Mouse (Mus musculus): ENCODE measurements around the gene Pclo. TPM values are rescaled to one million over a fixed set of nuclear protein-coding genes. Genes with fewer than 3 reads are reported as not detected.
A peak's percentile ranks its signal among the peaks of the same experiment; 100 is the strongest.

The Pclo gene
- polyA plus RNA-seq, 1 experiment from 2014 or later = 8.0 TPM

DNA sequence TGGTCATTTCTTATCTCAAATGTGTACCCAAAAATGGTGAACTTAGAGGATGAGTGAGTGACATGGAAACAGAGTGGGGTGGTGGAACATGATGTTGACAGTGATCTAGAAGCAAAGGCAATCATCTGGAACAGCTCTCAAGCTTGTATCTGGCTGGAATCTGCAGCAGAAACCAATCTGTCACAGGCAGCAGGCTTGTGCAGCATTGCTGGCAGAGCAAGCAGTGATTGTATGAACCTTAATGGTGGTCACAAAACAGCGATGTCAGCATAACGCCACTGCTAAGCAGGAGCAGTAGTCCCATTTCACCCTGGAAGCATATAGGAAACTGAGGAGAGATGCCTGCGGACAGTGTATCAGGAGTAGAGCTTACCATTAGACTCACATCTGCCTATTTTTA lies 76.8 kb downstream of the Pclo start:
- H3K9ac ChIP-seq (replicated peaks) = no peak overlapping the region
- ATAC-seq (replicated peaks) = no peak
- no peak overlapping the region for H3K27ac ChIP-seq (replicated peaks)
- H3K4me1 ChIP-seq = peaks cover 5% of the 10 kb centered on the region
- H3K9me3 ChIP-seq = no peaks in the 10 kb centered on the region
- no peaks in the 10 kb centered on the region for H3K27me3 ChIP-seq
- no peak overlapping the region for H3K4me2 ChIP-seq (replicated peaks)
- WGBS = 84% methylated on average over 3 of the region's 3 CpGs
- no peaks in the 10 kb centered on the region for H3K36me3 ChIP-seq
- H3K4me3 ChIP-seq = no peak overlapping the region

DNA sequence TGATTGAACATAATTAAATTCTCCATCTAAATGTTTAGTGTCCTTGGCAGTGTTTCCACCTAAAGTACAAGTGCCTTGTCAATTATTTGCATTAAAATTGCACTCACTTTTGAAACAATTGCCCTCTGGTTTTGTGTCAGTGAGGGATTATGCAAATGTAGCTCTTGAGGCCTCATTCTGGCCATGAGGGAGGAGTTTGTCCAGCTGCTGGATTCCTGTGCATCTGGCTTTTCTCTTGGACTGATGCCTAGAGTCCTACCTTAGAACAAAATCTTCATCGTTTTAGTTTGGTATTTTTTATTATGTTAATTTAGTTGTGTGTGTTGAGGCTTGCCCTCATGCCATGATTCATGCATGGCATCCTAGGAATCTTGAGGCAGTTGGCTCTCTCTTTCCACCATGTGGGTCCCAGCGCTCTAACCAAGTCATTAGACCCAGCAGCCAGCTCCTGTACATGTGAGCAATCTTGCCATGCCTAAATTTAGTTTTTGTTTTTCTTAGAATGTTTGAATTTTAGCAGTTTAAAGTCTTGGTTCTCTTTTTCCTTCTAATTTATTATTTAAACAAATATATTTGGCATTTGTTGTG lies 80.8 kb downstream of the Pclo start:
- Histone ChIP-seq H3K4me3 (no peak overlapping the region), H3K4me1 (peaks cover 5% of the 10 kb centered on the region), H3K36me3 (no peaks in the 10 kb centered on the region), H3K27me3 (no peaks in the 10 kb centered on the region), H3K4me2 (replicated peaks) (no peak overlapping the region), H3K27ac (replicated peaks) (no peak overlapping the region), H3K9ac (replicated peaks) (no peak overlapping the region), H3K9me3 (no peaks in the 10 kb centered on the region)
- 16% methylated on average over 2 of the region's 2 CpGs for WGBS
- ATAC-seq (replicated peaks) = no peak

DNA sequence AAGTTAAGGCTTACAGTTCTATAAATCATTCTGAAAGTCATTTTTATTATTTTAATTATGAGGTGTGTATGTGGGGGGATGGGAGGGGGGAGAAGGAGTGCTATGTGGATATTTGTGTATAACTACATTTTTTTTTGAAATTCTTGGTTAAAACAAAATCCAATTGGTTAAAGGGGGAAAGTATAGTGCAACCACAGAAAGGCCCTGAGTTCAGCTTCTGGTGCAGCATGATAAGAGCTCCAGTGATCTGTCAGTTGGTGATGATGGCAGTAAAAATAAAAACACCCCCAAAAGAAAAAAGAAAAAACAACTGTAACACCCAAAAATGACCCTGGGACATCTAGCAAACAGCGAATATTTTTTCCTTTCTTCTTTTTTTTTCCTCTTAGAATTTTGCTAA lies 93.6 kb downstream of the Pclo start:
- H3K9me3 ChIP-seq = no peaks in the 10 kb centered on the region
- H3K27me3 ChIP-seq = no peaks in the 10 kb centered on the region
- H3K4me1 ChIP-seq = no peaks in the 10 kb centered on the region
- no peak for ATAC-seq (replicated peaks)
- H3K27ac ChIP-seq (replicated peaks) = no peak overlapping the region
- no peak overlapping the region for H3K4me3 ChIP-seq
- H3K9ac ChIP-seq (replicated peaks) = no peak overlapping the region
- H3K36me3 ChIP-seq = no peaks in the 10 kb centered on the region
- no peak overlapping the region for H3K4me2 ChIP-seq (replicated peaks)
- WGBS = 68% methylated on average over 1 of the region's 1 CpGs

DNA sequence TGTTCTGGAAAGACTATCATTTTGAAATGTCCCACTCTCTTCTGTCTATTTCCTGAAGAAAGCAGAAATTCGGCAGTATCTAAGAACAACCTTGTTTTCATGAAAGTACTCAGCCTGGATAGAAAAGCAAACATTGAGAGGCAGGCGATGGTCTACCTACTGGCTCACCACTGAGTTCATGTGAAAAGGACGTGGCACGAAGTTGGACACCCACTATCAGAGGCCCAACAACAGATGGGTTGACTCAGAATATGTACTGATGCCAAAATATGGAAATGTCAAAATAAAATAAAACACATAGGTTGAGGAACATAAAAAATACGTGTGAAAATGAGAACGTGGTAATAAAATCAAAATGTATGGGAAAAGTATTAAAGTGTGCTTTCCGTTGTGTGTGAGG lies 106.4 kb downstream of the Pclo start:
- 82% methylated on average over 7 of the region's 7 CpGs for WGBS
- H3K4me2 ChIP-seq (replicated peaks) = no peak overlapping the region
- no peak overlapping the region for H3K9ac ChIP-seq (replicated peaks)
- H3K4me1 ChIP-seq = no peaks in the 10 kb centered on the region
- no peak for ATAC-seq (replicated peaks)
- no peak overlapping the region for H3K27ac ChIP-seq (replicated peaks)
- H3K4me3 ChIP-seq = no peak overlapping the region
- H3K9me3 ChIP-seq = no peaks in the 10 kb centered on the region
- no peaks in the 10 kb centered on the region for H3K27me3 ChIP-seq
- H3K36me3 ChIP-seq = no peaks in the 10 kb centered on the region

DNA sequence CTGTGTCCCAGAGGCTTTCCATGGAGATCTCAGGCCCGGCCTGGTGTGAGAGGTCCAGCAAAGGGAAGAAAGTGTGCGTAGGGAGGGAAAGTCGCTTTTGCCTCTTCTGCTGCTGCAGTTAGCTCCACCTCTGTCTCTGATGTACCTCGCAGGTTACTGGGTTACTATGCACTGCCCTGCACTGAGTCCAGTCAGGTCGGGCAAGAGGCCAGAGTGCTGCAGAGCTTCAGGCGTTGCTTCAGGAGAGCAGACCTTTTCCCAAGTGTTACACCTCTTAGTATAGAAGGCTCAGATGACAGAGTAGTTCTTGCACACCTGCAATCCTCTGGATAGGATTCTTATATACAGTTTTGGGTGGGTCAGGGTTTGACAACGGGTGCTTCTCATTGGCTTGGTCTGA lies 108.6 kb downstream of the Pclo start:
- H3K9me3 ChIP-seq = no peaks in the 10 kb centered on the region
- no peaks in the 10 kb centered on the region for H3K36me3 ChIP-seq
- 80% methylated on average over 7 of the region's 7 CpGs for WGBS
- no peak overlapping the region for H3K27ac ChIP-seq (replicated peaks)
- no peak for ATAC-seq (replicated peaks)
- H3K9ac ChIP-seq (replicated peaks) = no peak overlapping the region
- H3K4me1 ChIP-seq = no peaks in the 10 kb centered on the region
- H3K4me3 ChIP-seq = no peak overlapping the region
- H3K4me2 ChIP-seq (replicated peaks) = no peak overlapping the region
- H3K27me3 ChIP-seq = no peaks in the 10 kb centered on the region

DNA sequence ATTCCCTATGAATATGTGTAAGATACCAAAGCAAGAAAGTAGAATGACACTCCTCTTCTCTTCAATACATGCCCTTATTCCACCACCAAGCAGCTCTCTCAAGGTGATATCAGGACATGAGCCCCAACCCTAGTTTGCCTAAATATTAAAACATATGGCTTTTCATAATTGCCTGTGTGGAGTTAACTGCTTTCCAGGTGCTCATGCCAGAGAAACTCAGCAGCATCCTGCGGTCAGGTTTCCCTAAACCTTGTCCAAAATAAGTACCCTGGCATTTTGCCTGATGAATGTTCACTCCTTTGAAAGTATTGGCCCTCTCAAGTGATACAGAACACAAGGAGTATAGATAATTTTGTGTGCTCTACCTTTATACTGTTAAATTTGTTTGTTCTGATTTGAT lies 126.5 kb downstream of the Pclo start:
- H3K27me3 ChIP-seq = no peaks in the 10 kb centered on the region
- no peaks in the 10 kb centered on the region for H3K9me3 ChIP-seq
- no peak overlapping the region for H3K4me3 ChIP-seq
- no peak overlapping the region for H3K4me2 ChIP-seq (replicated peaks)
- no peaks in the 10 kb centered on the region for H3K36me3 ChIP-seq
- no peak overlapping the region for H3K9ac ChIP-seq (replicated peaks)
- H3K4me1 ChIP-seq = no peaks in the 10 kb centered on the region
- H3K27ac ChIP-seq (replicated peaks) = no peak overlapping the region
- 89% methylated on average over 1 of the region's 1 CpGs for WGBS
- ATAC-seq (replicated peaks) = no peak

DNA sequence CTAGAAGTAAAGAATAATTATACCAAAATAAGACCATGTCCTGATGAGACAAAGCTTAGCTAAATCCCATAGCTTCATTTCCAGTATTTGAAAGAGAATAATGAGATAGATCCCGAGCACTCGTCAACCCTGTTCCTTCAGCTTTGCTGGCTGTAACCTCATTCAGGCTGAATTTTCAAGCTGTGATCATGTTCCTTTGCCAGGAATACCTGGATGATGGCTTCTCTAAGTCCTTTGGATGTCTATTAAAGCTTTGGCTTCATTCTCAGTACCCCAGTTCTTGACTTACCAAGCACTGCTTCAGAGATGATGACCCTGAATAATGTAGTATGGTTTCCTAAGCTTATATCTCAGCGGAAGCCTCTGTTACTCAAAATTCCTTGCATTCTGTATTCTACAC lies 131.1 kb downstream of the Pclo start:
- Histone ChIP-seq H3K27me3 (no peaks in the 10 kb centered on the region), H3K36me3 (no peaks in the 10 kb centered on the region), H3K27ac (replicated peaks) (no peak overlapping the region), H3K4me1 (no peaks in the 10 kb centered on the region), H3K9me3 (no peaks in the 10 kb centered on the region), H3K9ac (replicated peaks) (no peak overlapping the region), H3K4me3 (no peak overlapping the region), H3K4me2 (replicated peaks) (no peak overlapping the region)
- WGBS = 78% methylated on average over 3 of the region's 3 CpGs
- no peak for ATAC-seq (replicated peaks)

DNA sequence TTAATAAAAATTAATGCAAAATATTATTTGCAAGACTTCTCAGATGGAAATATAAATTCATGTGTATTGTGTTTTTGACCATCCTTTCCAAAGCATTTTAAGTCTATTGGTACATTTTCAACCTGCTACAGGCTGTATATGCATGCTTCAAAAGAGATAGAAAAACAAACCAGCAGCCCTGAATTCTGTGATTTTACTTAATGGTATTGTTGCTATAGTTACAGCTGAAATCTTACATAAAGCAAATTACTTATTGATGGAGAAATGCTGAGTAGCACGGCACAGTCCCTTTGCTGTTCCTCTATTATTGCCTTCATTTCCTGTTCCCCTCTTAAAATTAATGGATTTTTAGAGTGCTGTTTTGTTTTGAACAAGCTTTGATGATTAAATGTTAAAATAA lies 145.9 kb downstream of the Pclo start:
- no peak overlapping the region for H3K27ac ChIP-seq (replicated peaks)
- peak; percentile 74 for ATAC-seq (replicated peaks)
- H3K4me2 ChIP-seq (replicated peaks) = no peak overlapping the region
- H3K36me3 ChIP-seq = no peaks in the 10 kb centered on the region
- no peaks in the 10 kb centered on the region for H3K4me1 ChIP-seq
- WGBS = 29% methylated on average over 1 of the region's 1 CpGs
- no peak overlapping the region for H3K4me3 ChIP-seq
- no peak overlapping the region for H3K9ac ChIP-seq (replicated peaks)
- H3K9me3 ChIP-seq = no peaks in the 10 kb centered on the region
- no peaks in the 10 kb centered on the region for H3K27me3 ChIP-seq

DNA sequence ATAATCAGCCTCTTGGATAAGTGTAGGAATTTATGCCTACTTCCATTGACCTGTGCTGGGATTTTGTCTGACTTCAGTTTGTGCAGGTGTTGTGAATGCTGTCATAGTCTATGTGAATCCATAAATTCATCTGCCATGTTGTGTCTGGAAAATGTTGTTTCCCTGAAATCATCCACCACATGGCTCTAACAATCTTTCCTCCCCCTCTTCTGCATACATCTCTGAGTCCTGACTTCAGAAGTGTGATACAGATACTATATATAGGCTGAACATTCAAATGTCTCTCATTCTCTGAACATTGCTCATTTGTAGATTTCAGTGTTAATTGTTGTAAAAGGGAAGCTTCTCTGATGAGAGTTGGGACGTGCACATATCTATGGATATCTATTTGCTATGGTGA lies 147.5 kb downstream of the Pclo start:
- Histone ChIP-seq H3K4me1 (no peaks in the 10 kb centered on the region), H3K9me3 (no peaks in the 10 kb centered on the region), H3K36me3 (no peaks in the 10 kb centered on the region), H3K4me2 (replicated peaks) (no peak overlapping the region), H3K27ac (replicated peaks) (no peak overlapping the region), H3K9ac (replicated peaks) (no peak overlapping the region), H3K27me3 (no peaks in the 10 kb centered on the region), H3K4me3 (no peak overlapping the region)
- ATAC-seq (replicated peaks) = no peak
- WGBS = 85% methylated on average over 1 of the region's 1 CpGs

DNA sequence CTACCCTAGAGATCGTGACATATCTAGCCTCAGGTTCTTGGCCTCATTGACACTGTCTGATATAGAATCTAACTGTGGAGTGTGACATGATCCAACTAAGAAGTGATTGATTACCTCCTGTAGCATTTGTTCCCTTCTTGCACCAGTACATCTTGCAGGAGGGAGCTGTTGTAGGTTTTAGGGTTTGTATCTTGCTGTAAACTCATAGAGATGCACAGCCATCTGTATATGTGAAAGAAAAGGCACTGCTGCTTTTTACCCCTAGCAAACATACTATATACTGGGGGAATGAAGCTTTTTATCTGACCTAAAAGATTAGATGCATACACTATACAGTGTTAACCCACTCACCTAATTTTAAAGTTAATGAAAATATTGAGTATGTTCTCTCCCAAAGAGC lies 147.9 kb downstream of the Pclo start:
- Histone ChIP-seq H3K9me3 (no peaks in the 10 kb centered on the region), H3K27me3 (no peaks in the 10 kb centered on the region), H3K4me1 (no peaks in the 10 kb centered on the region), H3K9ac (replicated peaks) (no peak overlapping the region), H3K4me3 (no peak overlapping the region), H3K27ac (replicated peaks) (no peak overlapping the region), H3K36me3 (no peaks in the 10 kb centered on the region), H3K4me2 (replicated peaks) (no peak overlapping the region)
- 96% methylated on average over 1 of the region's 1 CpGs for WGBS
- 0 out of 2 replicates have a peak, but pooled peaks have one; percentile 38 for ATAC-seq (replicated peaks)

DNA sequence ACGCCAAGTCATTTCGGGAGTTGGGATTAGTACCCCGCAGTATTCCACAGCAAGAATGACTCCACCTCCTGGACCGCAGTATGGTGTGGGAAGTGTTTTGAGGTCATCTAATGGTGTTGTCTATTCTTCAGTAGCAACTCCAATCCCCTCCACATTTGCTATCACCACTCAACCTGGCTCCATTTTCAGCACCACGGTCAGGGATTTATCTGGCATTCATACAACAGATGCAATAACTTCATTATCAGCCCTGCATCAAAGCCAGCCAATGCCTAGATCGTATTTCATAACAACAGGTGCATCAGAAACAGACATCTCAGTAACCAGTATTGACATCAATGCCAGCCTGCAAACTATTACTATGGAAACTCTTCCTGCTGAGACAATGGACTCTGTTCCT lies 165.7 kb downstream of the Pclo start:
- no peak overlapping the region for H3K4me2 ChIP-seq (replicated peaks)
- H3K9me3 ChIP-seq = no peaks in the 10 kb centered on the region
- H3K27ac ChIP-seq (replicated peaks) = no peak overlapping the region
- no peak overlapping the region for H3K9ac ChIP-seq (replicated peaks)
- no peak for ATAC-seq (replicated peaks)
- H3K4me3 ChIP-seq = no peak overlapping the region
- H3K4me1 ChIP-seq = no peaks in the 10 kb centered on the region
- H3K27me3 ChIP-seq = no peaks in the 10 kb centered on the region
- 94% methylated on average over 6 of the region's 6 CpGs for WGBS
- H3K36me3 ChIP-seq = peaks cover 39% of the 10 kb centered on the region

DNA sequence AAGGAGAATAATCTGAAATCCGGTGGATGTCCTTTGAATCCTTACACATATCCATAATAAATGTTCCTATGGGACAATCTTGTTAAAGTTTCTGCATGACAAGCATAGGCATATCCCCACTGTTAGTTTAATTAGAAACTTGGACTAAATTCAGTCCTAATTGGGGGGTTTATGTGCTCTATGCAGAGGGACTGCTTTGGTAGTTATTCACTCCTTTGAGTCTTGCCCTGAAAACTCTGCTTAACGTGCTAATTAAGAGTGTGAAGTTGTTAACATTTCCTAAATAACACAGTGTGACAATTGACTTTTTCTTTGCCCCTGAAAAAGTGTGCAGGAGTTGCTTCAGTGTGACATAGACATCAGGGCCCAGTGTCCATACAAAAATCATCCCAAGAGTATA lies 177.3 kb downstream of the Pclo start:
- Histone ChIP-seq H3K27me3 (no peaks in the 10 kb centered on the region), H3K36me3 (no peaks in the 10 kb centered on the region), H3K4me2 (replicated peaks) (no peak overlapping the region), H3K4me3 (no peak overlapping the region), H3K4me1 (no peaks in the 10 kb centered on the region), H3K9me3 (no peaks in the 10 kb centered on the region), H3K9ac (replicated peaks) (no peak overlapping the region), H3K27ac (replicated peaks) (no peak overlapping the region)
- peak; percentile 57; the same call in 1 of the 2 replicates for ATAC-seq (replicated peaks)
- WGBS = 15% methylated on average over 2 of the region's 2 CpGs

DNA sequence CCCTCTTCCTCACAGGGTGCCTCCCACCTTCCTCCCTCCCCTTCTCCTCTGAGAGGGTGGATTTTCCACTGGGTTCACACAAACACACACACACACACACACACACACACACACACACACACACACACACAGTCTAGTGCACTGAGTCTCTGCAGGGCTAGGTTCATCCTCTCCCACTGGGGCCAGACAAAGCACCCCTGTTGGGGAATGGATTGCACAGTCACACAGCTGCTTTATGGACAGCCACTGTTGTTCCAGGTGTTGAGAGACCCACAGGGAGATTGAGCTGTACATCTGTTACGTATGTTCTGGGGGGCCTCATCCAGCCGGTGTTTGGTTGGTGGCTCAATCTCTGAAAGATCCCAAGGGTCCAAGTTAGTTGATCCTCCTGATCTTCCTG lies 182.0 kb downstream of the Pclo start:
- Histone ChIP-seq H3K9me3 (no peaks in the 10 kb centered on the region), H3K4me2 (replicated peaks) (no peak overlapping the region), H3K27ac (replicated peaks) (no peak overlapping the region), H3K4me3 (no peak overlapping the region), H3K9ac (replicated peaks) (no peak overlapping the region), H3K36me3 (no peaks in the 10 kb centered on the region), H3K4me1 (no peaks in the 10 kb centered on the region), H3K27me3 (no peaks in the 10 kb centered on the region)
- no peak for ATAC-seq (replicated peaks)
- 96% methylated on average over 2 of the region's 2 CpGs for WGBS

All from forebrain, embryonic 15.5 days (tissue).